Mouse (Mus musculus): ENCODE measurements around the gene Tmem56. TPM values are rescaled to one million over a fixed set of nuclear protein-coding genes. Genes with fewer than 3 reads are reported as not detected.

Tmem56 gene
- polyA plus RNA-seq, 1 experiment from 2014 or later: 3.0 TPM

DNA sequence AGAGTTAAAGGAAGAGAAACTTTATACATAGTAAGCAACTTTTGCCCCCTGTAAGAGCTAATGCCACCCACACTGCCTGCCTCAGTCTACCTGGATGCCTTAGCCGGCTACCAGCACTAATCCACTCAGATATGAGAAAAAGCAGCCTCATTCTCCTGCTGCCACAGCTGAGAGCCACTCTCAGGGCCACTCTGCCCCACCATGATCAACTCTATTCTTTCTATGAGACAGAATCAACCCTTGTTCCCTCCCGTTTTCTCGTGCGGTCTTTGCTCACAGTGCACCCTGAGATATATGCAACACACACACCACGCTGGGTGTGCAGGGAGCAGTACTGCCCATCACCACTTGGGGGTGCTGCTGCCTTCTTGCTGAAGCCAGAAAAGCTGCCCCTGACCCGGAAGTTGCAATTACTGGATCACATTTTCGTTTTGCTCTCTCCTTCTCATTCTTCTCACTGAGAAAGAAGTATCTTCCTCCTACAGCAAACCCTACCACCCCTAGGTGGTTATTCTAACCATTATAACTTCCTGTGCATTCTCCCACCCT, 119.6 kb downstream of the Tmem56 start:
- Histone ChIP-seq H3K27me3 (replicated peaks; ENCODE audit: control insufficient read depth, insufficient read depth, low read length) (no peaks in the 10 kb centered on the region), H3K9ac (ENCODE audit: low read depth, low read length) (no peak overlapping the region), H3K4me1 (ENCODE audit: control insufficient read depth, insufficient read depth, low read length) (no peaks in the 10 kb centered on the region; the same call in 1 of the 2 replicates), H3K27ac (replicated peaks; ENCODE audit: low read depth, low read length) (no peak overlapping the region), H3K36me3 (ENCODE audit: control insufficient read depth, insufficient read depth, low read length) (peaks cover 3% of the 10 kb centered on the region; the same call in 1 of the 2 replicates), H3K9me3 (ENCODE audit: control insufficient read depth, low read length) (0 out of 2 replicates have a peak, but pooled peaks cover 3% of the 10 kb centered on the region), H3K4me3 (ENCODE audit: low read depth, low read length) (no peak overlapping the region), H3K4me2 (ENCODE audit: low read depth, low read length) (no peak overlapping the region)
- 38% methylated on average over 7 of the region's 7 CpGs for WGBS
- no peak for ATAC-seq (ENCODE audit: low read depth)
- no peak for DNase-seq (ENCODE audit: low spot score)

DNA sequence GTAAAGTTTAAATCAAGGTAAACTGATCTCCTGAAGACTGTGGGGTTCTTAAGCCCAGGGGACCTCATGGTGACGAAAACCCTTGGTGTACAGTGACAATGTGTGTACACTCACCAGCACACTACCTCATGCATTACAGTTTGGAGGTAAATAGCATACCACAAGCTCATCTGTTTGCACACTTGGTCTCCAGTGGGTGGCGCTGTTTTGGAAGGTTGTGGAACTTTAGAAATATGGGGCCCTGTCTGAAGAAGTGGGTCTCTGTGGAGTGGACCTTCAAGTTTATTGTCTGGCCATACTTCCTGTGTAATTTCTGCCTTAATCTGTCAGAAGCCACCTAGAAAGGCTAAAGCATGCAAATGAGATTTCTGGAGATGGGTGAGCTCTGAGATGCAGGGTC, 121.2 kb downstream of the Tmem56 start:
- Histone ChIP-seq H3K4me2 (ENCODE audit: low read depth, low read length) (no peak overlapping the region), H3K36me3 (ENCODE audit: control insufficient read depth, insufficient read depth, low read length) (no peaks in the 10 kb centered on the region; the same call in 1 of the 2 replicates), H3K9ac (ENCODE audit: low read depth, low read length) (no peak overlapping the region), H3K4me1 (ENCODE audit: control insufficient read depth, insufficient read depth, low read length) (peaks cover under 1% of the 10 kb centered on the region; the same call in 1 of the 2 replicates), H3K4me3 (ENCODE audit: low read depth, low read length) (no peak overlapping the region), H3K27me3 (replicated peaks; ENCODE audit: control insufficient read depth, insufficient read depth, low read length) (no peaks in the 10 kb centered on the region), H3K27ac (replicated peaks; ENCODE audit: low read depth, low read length) (no peak overlapping the region), H3K9me3 (ENCODE audit: control insufficient read depth, low read length) (0 out of 2 replicates have a peak, but pooled peaks cover 2% of the 10 kb centered on the region)
- ATAC-seq (ENCODE audit: low read depth) (no peak), DNase-seq (ENCODE audit: low spot score) (no peak)
- WGBS: 33% methylated on average over 2 of the region's 2 CpGs

GRCm38 (mm10) chr3:121160424-121160823, 122.5 kb downstream of the Tmem56 start:
- H3K36me3 ChIP-seq (ENCODE audit: control insufficient read depth, insufficient read depth, low read length): no peaks in the 10 kb centered on the region
- DNase-seq (ENCODE audit: low spot score) (no peak), ATAC-seq (ENCODE audit: low read depth) (no peak)
- no peaks in the 10 kb centered on the region for H3K9me3 ChIP-seq (ENCODE audit: control insufficient read depth, low read length)
- no peak overlapping the region for H3K4me3 ChIP-seq (ENCODE audit: low read depth, low read length)
- H3K4me1 ChIP-seq (ENCODE audit: control insufficient read depth, insufficient read depth, low read length): peaks cover 10% of the 10 kb centered on the region; the same call in 1 of the 2 replicates
- H3K9ac ChIP-seq (ENCODE audit: low read depth, low read length): no peak overlapping the region
- WGBS: 50% methylated on average over 4 of the region's 4 CpGs
- no peaks in the 10 kb centered on the region for H3K27me3 ChIP-seq (replicated peaks; ENCODE audit: control insufficient read depth, insufficient read depth, low read length)
- H3K27ac ChIP-seq (replicated peaks; ENCODE audit: low read depth, low read length): no peak overlapping the region
- H3K4me2 ChIP-seq (ENCODE audit: low read depth, low read length): no peak overlapping the region

DNA sequence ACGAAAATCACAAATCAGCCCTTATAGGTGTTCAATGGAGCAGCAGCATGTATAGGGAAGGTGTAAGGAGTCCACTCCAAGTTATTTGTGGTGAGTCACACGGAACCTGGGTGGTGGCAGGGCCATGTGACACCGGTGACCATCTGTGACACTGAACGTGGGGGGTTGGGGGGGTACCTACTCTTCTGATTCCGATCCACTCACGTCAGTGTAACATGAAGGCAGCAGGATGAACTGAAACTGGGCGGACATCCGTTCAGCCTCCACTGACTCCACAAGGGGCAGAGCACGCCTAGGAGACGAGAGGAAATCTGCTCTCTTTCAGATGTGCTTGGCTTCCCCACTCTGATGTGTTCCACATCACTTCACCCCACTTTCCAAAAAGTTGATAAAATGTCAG, 123.3 kb downstream of the Tmem56 start:
- no peak for DNase-seq (ENCODE audit: low spot score)
- Histone ChIP-seq H3K27ac (replicated peaks; ENCODE audit: low read depth, low read length) (no peak overlapping the region), H3K36me3 (ENCODE audit: control insufficient read depth, insufficient read depth, low read length) (no peaks in the 10 kb centered on the region), H3K4me2 (ENCODE audit: low read depth, low read length) (no peak overlapping the region), H3K27me3 (replicated peaks; ENCODE audit: control insufficient read depth, insufficient read depth, low read length) (no peaks in the 10 kb centered on the region), H3K9ac (ENCODE audit: low read depth, low read length) (no peak overlapping the region), H3K4me3 (ENCODE audit: low read depth, low read length) (no peak overlapping the region), H3K4me1 (ENCODE audit: control insufficient read depth, insufficient read depth, low read length) (peaks cover 10% of the 10 kb centered on the region; the same call in 1 of the 2 replicates), H3K9me3 (ENCODE audit: control insufficient read depth, low read length) (no peaks in the 10 kb centered on the region)
- peak; percentile 13; the same call in 1 of the 2 replicates for ATAC-seq (ENCODE audit: low read depth)
- 72% methylated on average over 10 of the region's 10 CpGs for WGBS

DNA sequence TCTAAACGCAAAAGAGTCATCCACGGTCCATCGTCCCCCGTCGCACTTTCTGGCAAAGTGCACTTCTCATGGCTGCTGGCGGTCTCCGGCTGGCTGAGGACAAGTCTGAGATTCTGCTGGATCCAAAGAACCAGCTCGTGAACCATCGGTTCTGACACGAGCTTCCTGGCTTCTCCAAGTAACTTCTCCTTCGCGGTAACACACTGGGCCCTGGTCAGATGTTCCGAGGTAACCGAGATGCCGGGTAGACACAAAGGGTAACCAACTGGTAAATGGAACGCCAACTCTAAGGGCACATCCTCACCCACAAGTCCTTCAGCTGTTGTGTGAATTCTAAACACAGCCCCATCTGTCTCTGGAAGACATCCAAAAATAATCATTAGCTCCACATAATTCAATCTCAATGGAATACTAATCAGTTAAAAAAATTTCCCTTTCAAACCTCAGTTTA, 124.0 kb downstream of the Tmem56 start:
- Histone ChIP-seq H3K4me3 (ENCODE audit: low read depth, low read length) (no peak overlapping the region), H3K9me3 (ENCODE audit: control insufficient read depth, low read length) (no peaks in the 10 kb centered on the region), H3K27ac (replicated peaks; ENCODE audit: low read depth, low read length) (no peak overlapping the region), H3K4me2 (ENCODE audit: low read depth, low read length) (no peak overlapping the region), H3K9ac (ENCODE audit: low read depth, low read length) (no peak overlapping the region), H3K4me1 (ENCODE audit: control insufficient read depth, insufficient read depth, low read length) (peaks cover 10% of the 10 kb centered on the region; the same call in 1 of the 2 replicates), H3K27me3 (replicated peaks; ENCODE audit: control insufficient read depth, insufficient read depth, low read length) (no peaks in the 10 kb centered on the region), H3K36me3 (ENCODE audit: control insufficient read depth, insufficient read depth, low read length) (no peaks in the 10 kb centered on the region)
- ATAC-seq (ENCODE audit: low read depth) (no peak), DNase-seq (ENCODE audit: low spot score) (no peak)
- 88% methylated on average over 16 of the region's 16 CpGs for WGBS

DNA sequence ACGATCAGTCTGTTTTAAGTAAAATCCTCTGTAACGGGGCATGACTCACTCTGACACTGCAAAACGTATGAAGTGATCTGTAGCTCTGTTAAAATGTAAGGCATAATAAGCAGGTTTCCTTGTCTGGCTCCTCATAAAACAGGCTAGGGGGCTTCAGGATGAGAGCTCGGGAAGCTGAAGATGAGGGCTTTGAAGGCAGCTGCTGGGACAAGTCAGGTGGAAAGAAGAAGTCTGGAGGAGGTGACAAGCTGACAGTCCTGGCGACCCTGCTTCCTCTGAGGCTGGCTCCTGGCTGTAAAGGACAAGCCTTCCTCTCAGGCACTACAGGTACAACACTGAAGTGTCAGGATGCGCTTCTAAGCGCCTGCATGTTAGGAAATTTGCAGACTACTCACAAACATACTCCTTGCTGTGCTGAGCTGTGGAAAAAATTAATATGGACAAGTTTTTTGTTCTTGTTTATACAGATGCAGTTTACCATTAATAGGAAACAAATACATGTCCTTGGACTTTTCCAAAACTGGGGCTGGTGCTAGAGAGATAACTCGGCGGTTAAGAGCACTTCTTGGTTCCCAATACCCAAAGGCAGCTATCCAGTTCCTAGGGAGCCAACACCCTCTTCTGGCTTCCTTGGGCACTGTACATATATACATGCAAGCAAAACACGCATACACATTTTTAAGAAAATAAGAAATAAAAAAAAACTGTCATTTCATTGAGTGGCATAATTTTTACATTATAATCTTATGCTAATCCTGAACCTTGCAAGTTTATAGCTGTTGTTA, 125.2 kb downstream of the Tmem56 start:
- no peak overlapping the region for H3K4me2 ChIP-seq (ENCODE audit: low read depth, low read length)
- ATAC-seq (ENCODE audit: low read depth): no peak

DNA sequence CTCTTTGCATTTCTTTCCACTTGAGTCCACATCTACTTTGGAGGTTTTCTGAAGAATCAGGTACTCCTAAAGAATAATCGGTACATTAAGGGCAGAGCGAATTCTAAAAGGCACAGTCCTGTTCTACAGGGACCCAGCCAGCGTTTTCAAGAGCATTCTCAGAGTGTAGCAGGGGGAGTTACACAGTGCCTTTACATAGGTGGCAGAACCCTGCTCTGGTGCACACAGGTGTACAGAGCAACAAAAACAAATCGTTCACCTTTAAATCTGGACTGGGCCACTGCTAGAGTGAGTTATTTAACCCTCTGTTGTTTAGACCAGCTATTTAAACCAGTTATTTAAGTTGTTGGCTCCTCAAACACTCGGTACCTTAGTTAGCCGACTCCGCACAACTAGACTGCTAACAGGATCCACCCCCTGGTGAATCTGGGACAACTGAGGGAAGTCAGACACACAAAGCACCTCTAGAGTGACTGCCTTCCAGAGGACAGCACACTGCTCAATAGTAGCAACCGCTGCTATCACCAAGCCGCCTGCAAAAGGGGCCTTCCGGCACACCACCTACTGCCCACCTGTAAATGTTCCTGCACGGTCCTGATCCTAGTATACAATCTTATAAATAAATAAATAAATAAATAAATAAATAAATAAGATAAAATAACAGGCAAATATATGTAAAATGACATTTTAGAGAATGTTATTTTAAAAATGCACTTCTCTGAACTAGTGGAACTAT, 126.3 kb downstream of the Tmem56 start:
- ATAC-seq (ENCODE audit: low read depth) (no peak), DNase-seq (ENCODE audit: low spot score) (no peak)
- no peaks in the 10 kb centered on the region for H3K9me3 ChIP-seq (ENCODE audit: control insufficient read depth, low read length)
- 52% methylated on average over 11 of the region's 11 CpGs for WGBS
- H3K4me2 ChIP-seq (ENCODE audit: low read depth, low read length): peak overlapping the region; percentile 34
- peaks cover 10% of the 10 kb centered on the region; the same call in 1 of the 2 replicates for H3K4me1 ChIP-seq (ENCODE audit: control insufficient read depth, insufficient read depth, low read length)
- no peak overlapping the region for H3K4me3 ChIP-seq (ENCODE audit: low read depth, low read length)
- no peak overlapping the region; the same call in 1 of the 2 replicates for H3K9ac ChIP-seq (ENCODE audit: low read depth, low read length)
- no peaks in the 10 kb centered on the region for H3K27me3 ChIP-seq (replicated peaks; ENCODE audit: control insufficient read depth, insufficient read depth, low read length)
- H3K27ac ChIP-seq (replicated peaks; ENCODE audit: low read depth, low read length): no peak overlapping the region
- no peaks in the 10 kb centered on the region for H3K36me3 ChIP-seq (ENCODE audit: control insufficient read depth, insufficient read depth, low read length)

More for the DNA sequence above, 125.2 kb downstream of the Tmem56 start:
- no peaks in the 10 kb centered on the region for H3K9me3 ChIP-seq (ENCODE audit: control insufficient read depth, low read length)
- peaks cover 10% of the 10 kb centered on the region; the same call in 1 of the 2 replicates for H3K4me1 ChIP-seq (ENCODE audit: control insufficient read depth, insufficient read depth, low read length)
- H3K9ac ChIP-seq (ENCODE audit: low read depth, low read length): no peak overlapping the region
- no peak overlapping the region for H3K4me3 ChIP-seq (ENCODE audit: low read depth, low read length)
- WGBS: 63% methylated on average over 10 of the region's 10 CpGs
- no peak for DNase-seq (ENCODE audit: low spot score)
- H3K27me3 ChIP-seq (replicated peaks; ENCODE audit: control insufficient read depth, insufficient read depth, low read length): no peaks in the 10 kb centered on the region
- no peak overlapping the region for H3K27ac ChIP-seq (replicated peaks; ENCODE audit: low read depth, low read length)
- H3K36me3 ChIP-seq (ENCODE audit: control insufficient read depth, insufficient read depth, low read length): no peaks in the 10 kb centered on the region

GRCm38 (mm10) chr3:121156043-121156442, 126.9 kb downstream of the Tmem56 start:
- Histone ChIP-seq H3K9ac (ENCODE audit: low read depth, low read length) (0 out of 2 replicates have a peak overlapping the region, but pooled peaks have one; percentile 3), H3K4me1 (ENCODE audit: control insufficient read depth, insufficient read depth, low read length) (peaks cover 10% of the 10 kb centered on the region; the same call in 1 of the 2 replicates), H3K4me2 (ENCODE audit: low read depth, low read length) (peak overlapping the region; percentile 34), H3K36me3 (ENCODE audit: control insufficient read depth, insufficient read depth, low read length) (no peaks in the 10 kb centered on the region), H3K9me3 (ENCODE audit: control insufficient read depth, low read length) (no peaks in the 10 kb centered on the region), H3K27me3 (replicated peaks; ENCODE audit: control insufficient read depth, insufficient read depth, low read length) (no peaks in the 10 kb centered on the region), H3K27ac (replicated peaks; ENCODE audit: low read depth, low read length) (no peak overlapping the region), H3K4me3 (ENCODE audit: low read depth, low read length) (no peak overlapping the region)
- WGBS: 23% methylated on average over 7 of the region's 7 CpGs
- DNase-seq (ENCODE audit: low spot score) (peak; percentile 22), ATAC-seq (ENCODE audit: low read depth) (no peak)

All from embryonic facial prominence, embryonic 14.5 days (tissue).